Comparison of ENCODE assay signal across 13 mouse cellular contexts in the genomic region with DNA sequence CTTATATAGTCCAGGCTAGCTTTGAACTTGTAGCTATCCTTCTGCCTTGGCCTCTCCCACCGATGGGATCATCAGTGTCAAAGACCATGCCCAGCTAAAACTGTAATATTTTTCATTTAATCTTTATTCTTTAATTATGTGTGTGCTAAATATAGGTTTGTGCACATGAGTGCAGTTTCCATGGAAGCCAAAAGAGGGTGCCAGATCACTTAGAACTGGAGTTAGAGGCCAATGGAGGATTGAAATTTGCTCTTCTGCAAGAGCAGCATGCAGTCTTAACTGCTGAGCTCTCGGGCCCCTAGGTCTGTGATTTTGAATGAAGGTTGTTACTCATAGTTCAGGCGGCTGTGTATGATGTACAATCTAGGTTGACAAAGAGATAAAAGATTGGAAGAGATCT.
DNase-seq lines count a peak whose midpoint lies in the region; ATAC-seq and TF ChIP-seq lines count a peak whose summit lies in the region.
"Had no signal": no experiment of that assay in that cellular context is flagged by ENCODE, and none has a peak within 500 bp of the region (broad histone marks: within the 10 kb centered on the region; RNA-seq: fewer than 3 reads in every experiment).

No protein-coding gene starts in this region.

- WGBS in kidney, postnatal 0 days = 81% methylated on average over 3 of the region's 3 CpGs
- WGBS in kidney, embryonic 16.5 days = 82% methylated on average over 3 of the region's 3 CpGs

- no peak for ATAC-seq in kidney, postnatal 0 days (replicated peaks; ENCODE audit: low FRiP score, low read depth)
- no peak for ATAC-seq in kidney, embryonic 16.5 days (ENCODE audit: low FRiP score, low TSS enrichment)
- no peak for ATAC-seq in erythroid progenitor cell, adult 5-6 weeks (replicated peaks; ENCODE audit: low FRiP score, poor library complexity, severe bottlenecking)

- DNase-seq in kidney, postnatal 0 days (ENCODE audit: low spot score) = peak; percentile 34
- peak; percentile 58 for DNase-seq in CH12.LX (ENCODE audit: extremely low read depth)
- DNase-seq in MEL-GATA-1-ER (ENCODE audit: extremely low read depth, low read depth) = peak; percentile 6
- peak; percentile 33 for DNase-seq in layer of hippocampus, postnatal 10 days (ENCODE audit: low spot score in 2 of 2)
- DNase-seq in urinary bladder, postnatal 14 days (ENCODE audit: low spot score) = no peak
- DNase-seq: adrenal gland, adult 8-10 months; lung, postnatal 36 days; thymus, postnatal 36 days had no signal

- dilution Hi-C loops in CH12.LX (cut with MboI; ENCODE audit: extremely low pct_ligation_motif_present, extremely low pct_unique_long_range_greater_than_20kb, low sequenced_read_pairs) = no loop called here

- no peaks in the 10 kb centered on the region for H3K4me1 ChIP-seq in kidney, postnatal 0 days (replicated peaks; ENCODE audit: insufficient read depth, low read length)
- H3K4me1 ChIP-seq in kidney, embryonic 16.5 days (ENCODE audit: insufficient read depth, low read length) = no peaks in the 10 kb centered on the region
- H3K4me1 ChIP-seq in CH12.LX (ENCODE audit: control insufficient read depth in 1 of 2, insufficient read depth in 2 of 2) = peaks cover 8 to 54% of the 10 kb centered on the region in 2 experiments
- H3K4me1 ChIP-seq: neural tube, embryonic 13.5 days had no signal

- H3K27ac ChIP-seq in kidney, postnatal 0 days = no peak overlapping the region
- no peak overlapping the region for H3K27ac ChIP-seq in kidney, embryonic 16.5 days (ENCODE audit: low read length)
- no peak overlapping the region for H3K27ac ChIP-seq in CH12.LX (ENCODE audit: insufficient read depth, low read depth)
- H3K27ac ChIP-seq: heart, embryonic 13.5 days; neural tube, embryonic 13.5 days had no signal

- H3K79me2 ChIP-seq in CH12.LX (replicated peaks; ENCODE audit: control insufficient read depth, extremely low read depth, insufficient read depth, poor library complexity, severe bottlenecking) = no peaks in the 10 kb centered on the region

- no peak for TF ChIP-seq POLR2A in CH12.LX (IDR thresholded peaks at IDR 0.05; ENCODE audit: low read depth, low read length)

- TF ChIP-seq CTCF in kidney, postnatal 0 days (IDR thresholded peaks at IDR 0.05; ENCODE audit: low read depth) = peak; percentile 54; the same call in 1 of the 2 replicates
- TF ChIP-seq CTCF in CH12.LX (conservative IDR thresholded peaks at IDR 0.05 in 1 of 2, IDR thresholded peaks at IDR 0.05 in 1 of 2; ENCODE audit: low read depth in 2 of 2, low read length in 2 of 2) = peak; percentile 53 to 84; a peak in 3 of 4 replicates

- peak; percentile 89 for TF ChIP-seq RAD21 in CH12.LX (IDR thresholded peaks at IDR 0.05; ENCODE audit: low read depth, low read length)

- H3K27me3 ChIP-seq in kidney, postnatal 0 days (ENCODE audit: insufficient read depth, low read length) = no peaks in the 10 kb centered on the region
- no peaks in the 10 kb centered on the region for H3K27me3 ChIP-seq in kidney, embryonic 16.5 days (ENCODE audit: insufficient read depth, low read length)
- no peaks in the 10 kb centered on the region for H3K27me3 ChIP-seq in CH12.LX (replicated peaks)
- H3K27me3 ChIP-seq: heart, embryonic 13.5 days; neural tube, embryonic 13.5 days had no signal

- no peak overlapping the region for H3K9ac ChIP-seq in kidney, postnatal 0 days (ENCODE audit: low read depth, low read length)
- no peak overlapping the region for H3K9ac ChIP-seq in kidney, embryonic 16.5 days (replicated peaks; ENCODE audit: low read length)
- H3K9ac ChIP-seq in CH12.LX (ENCODE audit: insufficient read depth, low read depth) = no peak overlapping the region
- H3K9ac ChIP-seq: heart, embryonic 13.5 days; neural tube, embryonic 13.5 days had no signal

- no peaks in the 10 kb centered on the region for H3K36me3 ChIP-seq in kidney, postnatal 0 days (ENCODE audit: insufficient read depth, low read length)
- H3K36me3 ChIP-seq in kidney, embryonic 16.5 days (ENCODE audit: insufficient read depth, low read length) = no peaks in the 10 kb centered on the region
- no peaks in the 10 kb centered on the region for H3K36me3 ChIP-seq in CH12.LX (replicated peaks in 1 of 2; ENCODE audit: control insufficient read depth in 1 of 2, insufficient read depth in 1 of 2, low read length in 1 of 2)
- H3K36me3 ChIP-seq: heart, embryonic 13.5 days; neural tube, embryonic 13.5 days had no signal

- in situ Hi-C loops in CH12.LX (cut with MboI; ENCODE audit: low pct_ligation_motif_present, low pct_unique_long_range_greater_than_20kb, low sequenced_read_pairs) = loop anchor here (5.0 to 25.0 kb wide), 3 partner anchors 33 to 1207 kb away; no protein-coding TSS in a partner anchor

- H3K4me2 ChIP-seq in kidney, postnatal 0 days (ENCODE audit: low read length) = no peak overlapping the region
- H3K4me2 ChIP-seq in kidney, embryonic 16.5 days (replicated peaks; ENCODE audit: low read depth, low read length) = no peak overlapping the region
- H3K4me2 ChIP-seq in CH12.LX (ENCODE audit: insufficient read depth, low read depth, poor library complexity, severe bottlenecking) = no peak overlapping the region
- H3K4me2 ChIP-seq: heart, embryonic 13.5 days; neural tube, embryonic 13.5 days had no signal

- no peaks in the 10 kb centered on the region for H3K9me3 ChIP-seq in kidney, postnatal 0 days (replicated peaks; ENCODE audit: low read length)
- H3K9me3 ChIP-seq in kidney, embryonic 16.5 days (ENCODE audit: low read length) = no peaks in the 10 kb centered on the region
- no peaks in the 10 kb centered on the region for H3K9me3 ChIP-seq in CH12.LX (replicated peaks; ENCODE audit: low read length)
- H3K9me3 ChIP-seq: heart, embryonic 13.5 days; neural tube, embryonic 13.5 days had no signal

- no peak overlapping the region for H3K4me3 ChIP-seq in kidney, postnatal 0 days (replicated peaks; ENCODE audit: low read depth, low read length)
- no peak overlapping the region for H3K4me3 ChIP-seq in kidney, embryonic 16.5 days (ENCODE audit: low read length)
- H3K4me3 ChIP-seq in CH12.LX (replicated peaks in 1 of 3; ENCODE audit: low read depth in 2 of 3, low read length in 2 of 3, poor library complexity in 1 of 3) = no peak overlapping the region
- H3K4me3 ChIP-seq: erythroblast, embryonic 14.5 days; heart, embryonic 13.5 days; neural tube, embryonic 13.5 days had no signal

- TF ChIP-seq EP300 in CH12.LX (IDR thresholded peaks at IDR 0.05; ENCODE audit: low read length) = no peak

TF ChIP-seq in CH12.LX, 34 proteins besides CTCF, POLR2A, EP300 and RAD21:
- TF ChIP-seq ZKSCAN1 (IDR thresholded peaks at IDR 0.05; ENCODE audit: borderline replicate concordance, low read depth, low read length) (no peak), TCF12 (IDR thresholded peaks at IDR 0.05; ENCODE audit: low read depth, low read length) (no peak), CHD2 (IDR thresholded peaks at IDR 0.05; ENCODE audit: low read length) (no peak), MAZ (IDR thresholded peaks at IDR 0.05; ENCODE audit: low read depth, low read length) (0 out of 2 replicates have a peak, but pooled peaks have one; percentile 23), ZNF384 (IDR thresholded peaks at IDR 0.05; ENCODE audit: low read depth, low read length) (no peak), MEF2A (IDR thresholded peaks at IDR 0.05; ENCODE audit: borderline replicate concordance, low read depth, low read length) (peak; percentile 73; the same call in 1 of the 2 replicates), KAT2A (IDR thresholded peaks at IDR 0.05; ENCODE audit: insufficient replicate concordance, low read length) (no peak), PAX5 (IDR thresholded peaks at IDR 0.05; ENCODE audit: low read length) (no peak), IRF4 (IDR thresholded peaks at IDR 0.05; ENCODE audit: low read depth, low read length) (peak; percentile 22; the same call in 1 of the 2 replicates), JUND (conservative IDR thresholded peaks at IDR 0.05; ENCODE audit: low read depth, low read length) (no peak), SIN3A (IDR thresholded peaks at IDR 0.05; ENCODE audit: low read length) (no peak), ZC3H11A (IDR thresholded peaks at IDR 0.05; ENCODE audit: low read depth, low read length) (peak; percentile 77), RCOR1 (conservative IDR thresholded peaks at IDR 0.05; ENCODE audit: low read depth, low read length) (no peak), ETS1 (conservative IDR thresholded peaks at IDR 0.05; ENCODE audit: low read depth, low read length) (no peak), JUN (IDR thresholded peaks at IDR 0.05; ENCODE audit: insufficient read depth, low read depth, low read length) (no peak), POLR2AphosphoS2 (IDR thresholded peaks at IDR 0.05; ENCODE audit: low read depth, low read length) (no peak), BHLHE40 (IDR thresholded peaks at IDR 0.05; ENCODE audit: low read depth, low read length) (0 out of 2 replicates have a peak, but pooled peaks have one; percentile 22), SMC3 (IDR thresholded peaks at IDR 0.05; ENCODE audit: low read depth, low read length) (peak; percentile 85), NELFE (IDR thresholded peaks at IDR 0.05; ENCODE audit: low read depth, low read length) (no peak), CHD1 (IDR thresholded peaks at IDR 0.05; ENCODE audit: low read depth, low read length) (no peak)
